Mouse (Mus musculus) CH12.LX (cell line): ENCODE measurements at regions not wholly inside any gene's neighbourhood (a gene's known extent, or its start where the extent isn't known, plus 50 kb on each side); places are given as distances from the start of the nearest gene placed in this dataset.

Experiments used
- DNase-seq: peaks from one replicate; pipeline ENCODE4 v3.0.0-alpha.2; 2013; ENCODE audit errors: extremely low read depth
- H3K27ac ChIP-seq: 2 replicates; pipeline ENCODE4 v1.5.1; 2012; ENCODE audit warnings: low read depth, mild to moderate bottlenecking, control low read depth, moderate library complexity; ENCODE audit not compliant: insufficient read depth
- H3K27me3 ChIP-seq: replicated peaks from 2 replicates; pipeline ENCODE3; 2012; ENCODE audit warnings: inconsistent platforms
- H3K36me3 ChIP-seq, 2 experiments: replicated peaks in 1 of 2; 2 replicates each; pipeline versions ENCODE3 to v1.6.1; 2012; ENCODE audit warnings: inconsistent platforms in 1 of 2, low read length in 1 of 2, mild to moderate bottlenecking in 1 of 2, mixed read lengths in 1 of 2, moderate library complexity in 1 of 2; ENCODE audit not compliant: control insufficient read depth in 1 of 2, insufficient read depth in 1 of 2
- H3K4me1 ChIP-seq, 2 experiments: 2 replicates each; pipeline ENCODE4 v1.6.1; 2012; ENCODE audit warnings: inconsistent platforms in 1 of 2, moderate library complexity in 1 of 2; ENCODE audit not compliant: insufficient read depth in 2 of 2, control insufficient read depth in 1 of 2
- H3K4me2 ChIP-seq: 2 replicates; pipeline ENCODE4 v1.6.1; 2012; ENCODE audit warnings: low read depth, mild to moderate bottlenecking, control low read depth; ENCODE audit not compliant: poor library complexity, insufficient read depth, severe bottlenecking
- H3K4me3 ChIP-seq, 3 experiments: fragments of 150-350 bp in 1 of 3; sonication (generic) in 1 of 3; replicated peaks in 1 of 3; 2 replicates each; pipeline versions ENCODE3 to v1.5.1; 2011 to 2012; ENCODE audit warnings: low read depth in 2 of 3, low read length in 2 of 3, mild to moderate bottlenecking in 2 of 3, moderate library complexity in 2 of 3, control low read depth in 1 of 3, improper control_type of control experiment in 1 of 3, inconsistent platforms in 1 of 3, mixed read lengths in 1 of 3; ENCODE audit not compliant: poor library complexity in 1 of 3
- H3K79me2 ChIP-seq: replicated peaks from 2 replicates; pipeline ENCODE4 v1.6.1; 2012; ENCODE audit warnings: mild to moderate bottlenecking, moderate library complexity; ENCODE audit not compliant: control insufficient read depth, poor library complexity, insufficient read depth, severe bottlenecking; ENCODE audit errors: extremely low read depth
- H3K9ac ChIP-seq: 2 replicates; pipeline ENCODE4 v1.6.1; 2012; ENCODE audit warnings: low read depth, mild to moderate bottlenecking, control low read depth, moderate library complexity; ENCODE audit not compliant: insufficient read depth
- H3K9me3 ChIP-seq: replicated peaks from 2 replicates; pipeline ENCODE3; 2012; ENCODE audit warnings: low read length, inconsistent platforms, mixed read lengths
- CHD2 ChIP-seq: IDR thresholded peaks from 2 replicates; pipeline ENCODE4 v1.6.1; 2011; ENCODE audit warnings: low read length, improper control_type of control experiment
- CTCF ChIP-seq, 2 experiments: IDR thresholded peaks in 1 of 2; conservative IDR thresholded peaks in 1 of 2; 2 replicates each; pipeline ENCODE4 v1.5.1; 2011 to 2012; ENCODE audit warnings: low read depth in 2 of 2, low read length in 2 of 2, improper control_type of control experiment in 1 of 2, inconsistent platforms in 1 of 2, mild to moderate bottlenecking in 1 of 2, moderate library complexity in 1 of 2
- E2F4 ChIP-seq: IDR thresholded peaks from 2 replicates; pipeline ENCODE4 v1.6.1; 2011; ENCODE audit warnings: low read depth, low read length, improper control_type of control experiment; ENCODE audit not compliant: insufficient replicate concordance
- ELF1 ChIP-seq: IDR thresholded peaks from 2 replicates; pipeline ENCODE4 v1.6.1; 2014; ENCODE audit warnings: low read depth, mild to moderate bottlenecking, inconsistent platforms, low read length, improper control_type of control experiment
- GABPA ChIP-seq: IDR thresholded peaks from 2 replicates; pipeline ENCODE4 v1.6.1; 2012; ENCODE audit warnings: low read depth, low read length, improper control_type of control experiment, inconsistent platforms; ENCODE audit not compliant: insufficient replicate concordance
- IRF4 ChIP-seq: IDR thresholded peaks from 2 replicates; pipeline ENCODE4 v1.6.1; 2014; ENCODE audit warnings: low read depth, mild to moderate bottlenecking, inconsistent platforms, low read length, improper control_type of control experiment
- JUN ChIP-seq: IDR thresholded peaks from 2 replicates; pipeline ENCODE4 v1.6.1; 2011; ENCODE audit warnings: low read depth, mild to moderate bottlenecking, low read length, improper control_type of control experiment, moderate library complexity; ENCODE audit not compliant: insufficient read depth
- JUND ChIP-seq: conservative IDR thresholded peaks from 2 replicates; pipeline ENCODE4 v1.6.1; 2011; ENCODE audit warnings: low read depth, low read length, improper control_type of control experiment
- MAZ ChIP-seq: IDR thresholded peaks from 2 replicates; pipeline ENCODE4 v1.6.1; 2012; ENCODE audit warnings: low read depth, mild to moderate bottlenecking, inconsistent platforms, low read length, improper control_type of control experiment, moderate library complexity
- MYC ChIP-seq: IDR thresholded peaks from 2 replicates; pipeline ENCODE4 v1.6.1; 2011; ENCODE audit warnings: low read depth, mild to moderate bottlenecking, improper control_type of control experiment, low read length
- NELFE ChIP-seq: IDR thresholded peaks from 2 replicates; pipeline ENCODE4 v1.6.1; 2011; ENCODE audit warnings: low read depth, low read length, improper control_type of control experiment
- NRF1 ChIP-seq: IDR thresholded peaks from 2 replicates; pipeline ENCODE4 v1.6.1; 2014; ENCODE audit warnings: low read depth, mild to moderate bottlenecking, inconsistent platforms, low read length, improper control_type of control experiment, moderate library complexity
- RCOR1 ChIP-seq: conservative IDR thresholded peaks from 2 replicates; pipeline ENCODE4 v1.6.1; 2012; ENCODE audit warnings: low read depth, mild to moderate bottlenecking, inconsistent platforms, low read length, improper control_type of control experiment
- SMC3 ChIP-seq: IDR thresholded peaks from 2 replicates; pipeline ENCODE4 v1.6.1; 2011; ENCODE audit warnings: low read depth, low read length, improper control_type of control experiment
- TCF12 ChIP-seq: IDR thresholded peaks from 2 replicates; pipeline ENCODE4 v1.6.1; 2014; ENCODE audit warnings: low read depth, mild to moderate bottlenecking, inconsistent platforms, low read length, improper control_type of control experiment
- USF2 ChIP-seq: conservative IDR thresholded peaks from 2 replicates; pipeline ENCODE4 v1.6.1; 2011; ENCODE audit warnings: low read depth, low read length, improper control_type of control experiment
- ZKSCAN1 ChIP-seq: IDR thresholded peaks from 2 replicates; pipeline ENCODE4 v1.6.1; 2012; ENCODE audit warnings: low read depth, inconsistent platforms, low read length, improper control_type of control experiment, borderline replicate concordance
- dilution Hi-C: fragments of 300-500 bp; cut with MboI; formaldehyde crosslinking; loops from 2 replicates; pipeline ENCODE4 v1.14.3; 2020; ENCODE audit warnings: low sequenced_read_pairs; ENCODE audit not compliant: extremely low pct_unique_long_range_greater_than_20kb, extremely low pct_ligation_motif_present
- in situ Hi-C: fragments of 300-500 bp; cut with MboI; formaldehyde crosslinking; loops from 3 replicates; pipeline ENCODE4 v1.14.3; 2019; ENCODE audit warnings: low sequenced_read_pairs, low pct_ligation_motif_present, low pct_unique_long_range_greater_than_20kb, mixed read lengths

DNA sequence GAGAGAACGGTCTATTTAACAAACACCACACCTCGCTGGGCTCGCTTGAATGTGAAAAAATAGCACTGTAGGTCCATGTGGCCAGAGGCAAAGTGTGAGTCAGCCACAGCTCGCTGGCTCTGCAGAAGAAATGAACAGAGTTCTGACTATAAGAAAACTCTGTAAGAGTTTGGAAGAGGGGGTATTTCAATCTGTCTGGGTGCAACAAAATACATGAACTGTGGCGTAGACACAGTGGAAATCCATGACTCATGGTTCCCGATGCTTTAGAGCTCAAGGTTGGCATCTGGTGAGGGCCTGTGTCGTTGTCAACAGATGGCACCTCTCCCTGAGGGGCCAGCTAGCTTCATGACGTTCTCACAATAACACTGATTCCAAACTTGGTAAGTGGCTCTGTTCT, 1147.4 kb upstream of the Gulo start:
- Histone ChIP-seq H3K36me3 (no peaks in the 10 kb centered on the region), H3K9ac (no peak overlapping the region), H3K4me3 (no peak overlapping the region), H3K27ac (no peak overlapping the region), H3K79me2 (no peaks in the 10 kb centered on the region), H3K27me3 (no peaks in the 10 kb centered on the region), H3K4me1 (peaks cover 0 to 6% of the 10 kb centered on the region in 2 experiments; a peak in 1 of 4 replicates), H3K9me3 (no peaks in the 10 kb centered on the region), H3K4me2 (no peak overlapping the region)
- TF ChIP-seq NELFE = no peak
- TF ChIP-seq ELF1 = no peak
- TF ChIP-seq MYC = no peak
- TF ChIP-seq USF2 = no peak
- TF ChIP-seq GABPA = no peak
- no peak for TF ChIP-seq CHD2
- TF ChIP-seq NRF1 = no peak
- TF ChIP-seq JUND = no peak
- TF ChIP-seq SMC3 = no peak
- TF ChIP-seq MAZ = no peak
- no peak for TF ChIP-seq IRF4
- TF ChIP-seq JUN = no peak
- no peak for TF ChIP-seq E2F4
- TF ChIP-seq TCF12 = no peak
- no peak for TF ChIP-seq RCOR1
- no peak for TF ChIP-seq CTCF (conservative IDR thresholded peaks at IDR 0.05 in 1 of 2, IDR thresholded peaks at IDR 0.05 in 1 of 2; ENCODE audit: low read depth in 2 of 2, low read length in 2 of 2)
- in situ Hi-C loops = no loop called here
- dilution Hi-C loops = no loop called here
- no peak for DNase-seq

DNA sequence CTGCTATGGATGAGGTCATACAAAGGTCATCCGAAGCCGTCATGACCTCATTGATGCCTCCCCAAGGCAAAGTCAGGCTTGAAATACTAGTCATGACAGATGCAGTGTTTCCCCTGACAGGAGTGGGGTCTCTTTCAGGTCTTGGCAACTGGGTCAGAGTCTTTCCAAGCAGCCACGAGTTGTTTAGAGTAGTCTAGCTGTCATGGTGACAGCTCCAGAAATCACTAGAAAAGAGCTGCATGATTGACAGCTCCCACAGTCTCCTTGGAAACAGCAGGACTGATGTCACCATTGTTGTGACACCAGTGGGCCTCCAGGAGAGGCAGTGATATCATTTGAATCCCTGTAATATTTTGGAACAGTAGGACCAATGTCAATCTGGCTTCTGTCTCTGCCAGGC, 1144.6 kb upstream of the Gulo start:
- no peak overlapping the region for H3K9ac ChIP-seq
- no peak overlapping the region for H3K4me2 ChIP-seq
- H3K27ac ChIP-seq = no peak overlapping the region
- no peaks in the 10 kb centered on the region for H3K36me3 ChIP-seq
- H3K4me3 ChIP-seq = no peak overlapping the region
- no peak for DNase-seq
- peaks cover 3 to 6% of the 10 kb centered on the region in 2 experiments; a peak in 1 of 4 replicates for H3K4me1 ChIP-seq
- in situ Hi-C loops = no loop called here
- no peaks in the 10 kb centered on the region for H3K27me3 ChIP-seq
- H3K9me3 ChIP-seq = no peaks in the 10 kb centered on the region
- dilution Hi-C loops = no loop called here
- no peak for TF ChIP-seq RCOR1
- TF ChIP-seq ELF1 = no peak
- no peak for TF ChIP-seq E2F4
- no peak for TF ChIP-seq ZKSCAN1
- TF ChIP-seq USF2 = no peak
- no peak for TF ChIP-seq TCF12
- TF ChIP-seq, all 38 proteins: peak for 0
- no peaks in the 10 kb centered on the region for H3K79me2 ChIP-seq
